Mouse (Mus musculus): Measurements from ENCODE around the gene Grb2.
"Not testable (repeated sequence)": the region's sequence is repeated elsewhere in the genome, so short reads cannot be mapped to it uniquely, and the experiment has no call there.

The Grb2 gene

GRCm38 (mm10) chr11:115647459-115647858 is 60.9 kb downstream of the Grb2 start:
- DNase-seq (ENCODE audit: low spot score in 2 of 2) = no peak

- no peak for DNase-seq (ENCODE audit: low spot score in 2 of 2)
Measured at GRCm38 (mm10) chr11:115646439-115646838, 62.0 kb downstream of the Grb2 start.

GRCm38 (mm10) chr11:115645498-115645897 is 62.9 kb downstream of the Grb2 start:
- not testable (repeated sequence) for DNase-seq (ENCODE audit: low spot score in 2 of 2)

- DNase-seq (ENCODE audit: low spot score in 2 of 2) = no peak
Measured at GRCm38 (mm10) chr11:115644308-115644707, 64.1 kb downstream of the Grb2 start.

DNA sequence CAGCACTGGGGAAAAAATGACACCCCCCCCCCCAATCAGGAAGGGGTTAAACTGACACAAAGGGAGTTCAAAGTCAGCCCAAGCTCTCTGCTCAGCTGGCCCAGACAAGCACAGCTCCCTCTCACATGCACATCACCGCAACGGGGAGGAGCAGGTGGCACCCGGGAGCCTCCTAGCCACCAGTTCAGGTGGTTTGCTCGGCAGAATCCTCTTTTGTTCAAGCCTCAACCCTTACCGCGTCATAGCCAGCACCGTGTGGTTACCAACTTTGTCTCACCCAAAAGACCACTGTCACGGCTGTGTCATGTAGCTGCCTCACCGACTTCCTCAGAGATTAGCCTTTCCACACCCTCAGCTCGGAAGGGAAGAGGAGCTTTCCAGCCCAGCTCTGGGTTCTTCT is 65.1 kb downstream of the Grb2 start:
- DNase-seq (ENCODE audit: low spot score in 2 of 2) = no peak

- DNase-seq (ENCODE audit: low spot score in 2 of 2) = no peak
Measured at GRCm38 (mm10) chr11:115642705-115643104, 65.7 kb downstream of the Grb2 start.

GRCm38 (mm10) chr11:115641664-115642036 is 66.7 kb downstream of the Grb2 start:
- no peak for DNase-seq (ENCODE audit: low spot score in 2 of 2)

DNA sequence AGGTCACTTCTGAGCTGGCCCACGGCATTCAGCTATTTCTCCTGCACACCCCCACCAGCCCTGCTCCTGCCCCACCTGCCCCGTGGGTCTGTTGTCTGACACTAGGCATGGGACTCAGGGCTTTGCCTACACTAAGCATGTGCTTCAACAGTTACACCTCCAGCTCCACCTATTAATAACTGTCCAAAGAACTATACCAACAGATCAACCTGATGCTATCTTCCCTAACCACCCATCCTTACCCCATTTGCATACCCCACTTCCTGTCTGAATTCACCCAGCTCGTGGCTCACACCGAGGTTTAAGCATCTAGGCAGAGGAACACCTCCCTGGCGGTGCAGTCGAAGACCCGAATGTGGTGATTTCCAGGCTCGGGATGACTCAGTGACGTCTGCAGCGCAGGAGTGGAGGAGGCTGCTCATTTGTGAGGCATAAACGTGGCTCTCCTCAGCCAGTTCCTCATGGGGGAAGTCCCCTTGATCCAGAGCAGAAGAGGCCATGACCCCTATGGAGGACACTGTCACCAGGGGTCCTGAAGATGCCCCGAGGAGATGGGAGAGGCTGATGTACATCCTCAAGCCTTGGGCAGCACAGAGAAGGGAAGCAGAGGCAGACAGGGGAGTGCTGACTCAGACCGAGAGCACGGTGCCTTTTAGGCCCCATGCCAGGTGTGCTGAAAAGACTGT is 67.3 kb downstream of the Grb2 start:
- DNase-seq (ENCODE audit: low spot score in 2 of 2) = no peak

- no peak for DNase-seq (ENCODE audit: low spot score in 2 of 2)
Measured at GRCm38 (mm10) chr11:115640311-115640828, 68.0 kb downstream of the Grb2 start.

GRCm38 (mm10) chr11:115639540-115639939 is 68.9 kb downstream of the Grb2 start:
- no peak for DNase-seq (ENCODE audit: low spot score in 2 of 2)

DNA sequence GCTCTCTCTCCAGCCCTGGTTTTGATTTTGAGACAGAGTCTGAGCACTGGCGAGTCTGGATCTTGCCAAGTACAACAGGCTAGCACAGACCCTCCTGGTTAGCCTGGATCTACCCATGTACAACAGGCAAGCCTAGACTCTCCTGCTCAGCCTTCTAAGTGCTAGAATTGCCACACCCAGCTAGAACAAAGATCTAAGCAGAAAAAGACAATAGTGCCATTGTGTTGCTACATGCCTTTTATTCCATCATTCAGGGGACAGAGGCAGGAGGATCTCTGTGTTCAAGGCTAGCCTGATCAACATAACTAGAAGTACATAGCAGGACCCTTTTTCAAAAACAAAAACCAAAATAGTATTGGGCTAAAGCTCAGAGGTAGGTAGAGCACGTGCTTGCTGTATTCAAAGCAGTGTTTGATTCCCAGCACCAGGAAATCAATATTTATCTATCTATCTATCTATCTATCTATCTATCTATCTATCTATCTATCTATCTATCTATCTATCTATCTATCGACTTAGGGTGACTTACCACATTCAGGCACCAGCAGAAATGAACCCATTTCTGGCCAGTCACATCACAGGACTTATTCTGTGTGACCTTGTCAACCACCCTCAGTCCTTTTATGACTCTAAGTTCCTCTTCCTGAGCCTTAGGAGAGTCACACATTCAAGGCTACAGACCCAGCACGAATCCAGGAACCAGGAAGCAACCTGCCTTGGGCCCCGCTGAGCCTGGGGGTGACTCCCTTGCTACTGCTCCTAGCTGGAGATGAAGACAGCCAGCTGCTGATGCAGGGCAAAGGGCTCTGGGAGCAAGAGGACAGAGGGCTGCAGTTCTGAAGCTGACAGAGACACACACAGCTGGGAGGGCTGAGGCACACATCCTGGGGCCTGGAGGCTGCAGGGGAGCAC is 69.6 kb downstream of the Grb2 start:
- DNase-seq (ENCODE audit: low spot score in 2 of 2) = no peak

- no peak for DNase-seq (ENCODE audit: low spot score in 2 of 2)
Measured at GRCm38 (mm10) chr11:115636960-115637359, 71.4 kb downstream of the Grb2 start.

- DNase-seq (ENCODE audit: low spot score in 2 of 2) = no peak
Measured at GRCm38 (mm10) chr11:115635484-115635883, 72.9 kb downstream of the Grb2 start.

DNA sequence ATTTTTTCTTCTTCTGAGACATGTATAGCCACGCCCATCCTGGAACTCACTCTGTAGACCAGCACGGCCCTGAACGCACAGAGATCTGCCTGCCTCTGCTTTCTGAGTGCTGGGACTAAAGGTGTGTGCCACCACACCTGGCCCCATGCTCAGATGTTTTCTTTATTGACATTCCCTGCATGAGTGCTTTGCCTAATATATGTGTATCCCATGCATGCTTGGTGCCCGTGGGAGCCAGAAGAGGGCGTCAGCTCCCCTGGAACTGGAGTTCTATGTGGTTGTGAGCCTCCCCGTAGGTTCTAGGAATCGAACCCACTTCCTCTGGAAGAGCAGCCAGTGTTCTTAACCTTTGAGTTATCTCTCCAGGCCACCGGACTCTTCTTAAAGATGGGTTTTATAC is 73.4 kb downstream of the Grb2 start:
- DNase-seq (ENCODE audit: low spot score in 2 of 2) = no peak

- no peak for DNase-seq (ENCODE audit: low spot score in 2 of 2)
Measured at GRCm38 (mm10) chr11:115634109-115634508, 74.3 kb downstream of the Grb2 start.

GRCm38 (mm10) chr11:115632862-115633261 is 75.5 kb downstream of the Grb2 start:
- DNase-seq (ENCODE audit: low spot score in 2 of 2) = no peak

DNA sequence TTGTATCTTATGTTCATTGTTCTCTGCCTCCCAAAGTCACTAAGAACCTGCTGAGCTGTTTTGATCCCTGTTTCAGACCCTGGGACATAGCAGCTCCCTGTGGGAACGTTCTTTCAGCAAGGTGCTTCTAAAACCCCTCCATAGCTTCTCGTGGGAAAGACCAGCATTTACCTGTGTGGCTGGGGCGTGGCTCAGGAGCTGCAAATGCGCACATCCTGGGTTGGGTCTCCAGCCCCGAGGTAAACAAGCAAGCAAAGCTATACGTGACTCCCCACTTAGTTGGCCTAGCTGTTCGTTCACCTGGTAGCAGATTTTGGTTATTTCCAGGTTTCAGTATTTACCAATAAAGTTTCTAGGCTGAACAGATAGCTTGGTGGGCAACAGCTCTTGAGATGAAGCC is 76.2 kb downstream of the Grb2 start:
- DNase-seq (ENCODE audit: low spot score in 2 of 2) = no peak

GRCm38 (mm10) chr11:115631505-115631890 is 76.9 kb downstream of the Grb2 start:
- DNase-seq (ENCODE audit: low spot score in 2 of 2) = no peak

DNA sequence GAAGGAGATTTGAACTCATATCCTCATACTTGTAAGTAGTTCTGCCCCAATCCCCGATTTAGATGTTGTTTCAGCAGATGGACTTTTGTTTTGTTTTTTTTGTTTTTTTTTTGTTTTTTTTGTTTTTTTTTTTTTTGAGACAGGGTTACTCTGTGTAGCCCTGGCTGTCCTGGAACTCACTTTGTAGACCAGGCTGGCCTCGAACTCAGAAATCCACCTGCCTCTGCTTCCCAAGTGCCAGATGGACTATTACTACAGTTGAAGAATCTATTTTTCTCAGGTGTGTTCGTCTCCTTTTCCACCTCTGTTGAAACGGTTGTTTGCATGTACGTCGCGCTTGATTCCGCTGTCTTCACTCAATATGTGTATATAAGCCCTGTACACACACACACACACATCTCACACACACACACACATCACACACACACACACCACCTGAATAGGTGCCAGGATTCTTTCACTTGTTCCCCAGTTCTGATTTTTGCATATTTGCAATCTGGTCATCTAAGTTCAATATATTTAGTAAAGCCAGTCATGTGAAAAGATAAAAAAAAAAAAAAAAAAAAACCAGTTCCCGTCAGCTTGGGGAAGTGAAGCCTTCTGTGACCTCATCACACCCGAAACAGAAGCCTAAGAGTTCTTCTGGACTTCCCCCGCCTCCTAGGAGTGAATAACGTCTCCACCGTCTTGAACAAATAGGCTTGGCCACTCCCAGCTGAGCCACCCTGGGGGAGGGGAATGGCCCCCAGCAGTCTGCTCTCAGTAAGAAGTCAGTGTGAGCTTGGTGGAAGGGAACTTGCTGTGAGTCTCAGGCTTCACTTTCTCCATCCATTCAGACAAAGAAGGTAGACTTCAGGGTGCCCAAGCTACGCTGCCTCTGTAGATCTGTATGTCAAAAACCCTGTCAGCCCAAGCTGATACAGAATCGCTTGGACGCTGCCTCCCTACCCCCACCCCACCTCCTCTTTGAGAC is 77.6 kb downstream of the Grb2 start:
- DNase-seq (ENCODE audit: low spot score in 2 of 2) = no peak

GRCm38 (mm10) chr11:115629734-115630531 is 78.5 kb downstream of the Grb2 start:
- no peak for DNase-seq (ENCODE audit: low spot score in 2 of 2)

Measured in right cerebral cortex, postnatal 36 days (tissue).